Mouse (Mus musculus) lung, postnatal 36 days (tissue): ENCODE results near the gene Trim29.
A peak's percentile ranks its signal among the peaks of the same experiment; 100 is the strongest.

ENCODE experiments used
- DNase-seq: peaks from one replicate; pipeline ENCODE4 v3.0.0; 2022; ENCODE audit warnings: mixed read lengths

The Trim29 gene

GRCm38 (mm10) chr9:43310538-43310937 is at the start of gene Trim29:
Trim29 (plus strand) TSS chr9:43310848.
- DNase-seq, result no peak

DNA sequence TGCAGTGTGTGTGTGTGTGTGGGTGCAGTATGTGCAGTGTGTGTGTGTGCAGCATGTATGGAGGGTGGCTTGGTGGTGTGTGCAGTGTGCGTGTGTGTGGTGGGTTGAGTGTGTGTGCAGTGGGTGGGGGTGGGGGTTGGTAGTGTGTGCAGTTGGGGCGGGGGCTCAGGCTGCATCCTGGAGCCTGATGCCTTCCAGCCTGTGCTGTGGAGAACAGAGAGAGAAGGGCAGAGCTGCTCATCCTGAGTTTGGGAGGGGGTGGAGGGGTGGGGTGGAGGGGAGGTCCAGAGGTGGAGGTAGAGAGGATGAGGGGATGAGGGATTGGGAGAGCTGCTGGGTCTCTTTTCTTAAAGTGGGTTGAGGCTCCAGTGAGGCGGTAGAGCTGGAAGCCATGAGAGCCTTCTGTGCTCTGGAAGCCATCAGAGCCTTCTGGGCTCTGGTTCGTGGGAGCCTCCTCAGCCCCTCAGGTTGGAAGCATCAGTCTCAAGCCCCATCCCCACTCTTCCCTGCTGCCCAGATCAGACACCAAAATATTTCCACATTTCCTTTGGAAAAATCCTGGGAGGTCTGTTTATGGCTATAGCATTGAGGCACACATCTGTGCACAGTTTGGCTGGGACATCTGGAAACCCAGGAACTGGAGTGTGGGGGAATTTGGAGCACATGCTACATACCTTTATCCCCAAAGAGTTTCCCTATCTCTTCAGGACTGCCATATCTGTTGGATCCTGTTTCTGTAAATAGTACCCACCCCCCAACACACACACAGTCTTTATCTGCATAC is 49.3 kb upstream of the Trim29 start:
- DNase-seq, result no peak

DNA sequence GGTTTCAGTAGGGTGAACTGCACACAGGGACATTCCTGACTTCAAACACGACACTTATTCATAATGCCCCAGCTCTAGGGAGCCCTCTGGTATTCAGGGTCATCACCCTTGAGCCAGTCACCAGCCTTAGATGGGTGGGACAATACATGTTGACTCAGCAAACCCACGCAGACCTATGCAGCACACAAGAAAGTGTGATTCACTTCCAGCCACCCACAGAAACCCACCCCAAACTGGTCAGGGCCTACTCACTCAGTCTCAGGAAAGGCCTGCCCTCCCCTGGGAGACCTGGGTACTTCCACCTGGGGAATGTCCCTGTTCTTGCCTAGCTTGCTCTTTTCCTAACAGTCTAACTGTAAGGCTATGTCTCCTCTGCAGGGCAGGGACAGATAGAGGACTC is 48.7 kb upstream of the Trim29 start:
- DNase-seq, result no peak

- no peak for DNase-seq
Observed at GRCm38 (mm10) chr9:43262390-43262789, 48.3 kb upstream of the Trim29 start.

DNA sequence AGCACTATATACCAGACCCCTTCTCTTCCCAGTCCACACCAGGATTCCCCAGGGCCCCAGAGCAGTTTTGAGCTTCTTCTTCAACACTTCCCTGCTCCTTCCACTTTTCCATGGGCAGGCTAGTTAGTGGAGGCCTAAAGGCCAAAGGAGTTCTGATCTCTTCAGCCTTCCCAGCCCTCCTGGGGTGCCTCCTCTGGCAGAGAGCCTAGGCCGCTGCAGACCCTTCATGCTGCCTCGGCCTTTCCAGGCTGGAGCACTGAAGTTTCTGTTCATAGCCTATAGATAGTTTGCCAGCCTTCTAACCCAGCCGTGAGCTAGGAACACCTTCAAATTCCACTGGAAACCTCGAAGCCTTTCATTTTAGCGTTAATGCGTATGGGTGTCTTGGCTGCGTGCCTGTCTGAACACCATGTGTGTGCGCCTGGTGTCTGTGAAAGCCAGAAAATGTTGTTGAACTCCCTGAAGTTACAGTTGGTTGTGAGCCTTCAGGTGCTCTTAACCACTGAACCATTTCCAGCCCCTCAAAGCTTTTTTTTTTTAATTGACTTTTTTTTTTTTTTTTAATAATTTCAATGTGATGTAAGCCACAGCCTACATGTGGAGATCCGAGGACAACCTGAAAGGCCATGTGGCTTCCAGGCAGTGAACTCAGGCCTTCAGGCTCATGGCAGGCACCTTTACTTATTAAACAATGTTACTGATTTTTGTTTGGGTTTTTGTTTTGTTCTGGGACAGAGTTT is 47.7 kb upstream of the Trim29 start:
- DNase-seq, result no peak

- no peak for DNase-seq
Observed at GRCm38 (mm10) chr9:43263946-43264451, 46.6 kb upstream of the Trim29 start.

DNA sequence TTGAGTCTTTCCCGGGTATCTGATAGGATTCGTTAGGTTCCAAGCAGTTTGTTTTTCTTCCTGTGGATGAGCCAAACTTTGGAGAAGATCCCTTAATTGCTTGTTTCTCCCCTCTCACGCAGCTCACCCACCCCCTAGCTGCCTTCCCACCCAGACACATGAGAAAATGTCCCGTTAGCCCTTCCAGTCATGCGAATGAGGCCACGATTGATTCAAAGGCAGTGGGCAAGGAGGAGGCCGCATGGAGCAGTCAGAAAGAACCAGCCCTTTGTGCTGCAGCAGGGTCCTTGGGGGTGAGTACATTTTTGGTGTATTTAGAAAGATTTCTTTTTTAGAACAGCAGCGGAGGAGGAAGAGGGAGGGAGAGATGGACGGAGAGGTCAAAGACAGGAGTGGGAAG is 45.5 kb upstream of the Trim29 start:
- no peak for DNase-seq

DNA sequence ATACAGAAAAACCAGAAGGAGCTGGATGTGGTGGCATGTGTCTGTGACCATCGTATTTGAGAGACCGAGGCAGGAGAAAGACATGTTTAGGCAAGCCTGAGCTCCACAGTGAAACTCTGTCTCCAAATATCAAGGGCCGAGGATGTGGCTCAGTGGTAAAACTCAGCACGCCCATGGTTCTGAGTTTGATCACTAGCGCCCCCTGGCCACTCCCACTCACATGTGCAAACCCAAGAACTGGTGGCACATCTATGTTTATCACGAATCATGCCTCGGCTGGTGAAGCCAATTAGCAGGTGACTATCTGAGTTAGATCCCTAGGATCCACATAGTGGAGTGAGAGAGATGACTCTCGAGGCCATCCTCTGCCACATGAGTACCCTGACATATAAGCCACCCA is 43.3 kb upstream of the Trim29 start:
- DNase-seq, result peak; percentile 17

GRCm38 (mm10) chr9:43269166-43269565 is 41.5 kb upstream of the Trim29 start:
- no peak for DNase-seq

GRCm38 (mm10) chr9:43270723-43271252 is 39.9 kb upstream of the Trim29 start:
- DNase-seq, result no peak

- DNase-seq, result no peak
Observed at GRCm38 (mm10) chr9:43271761-43272518, 38.7 kb upstream of the Trim29 start.

DNA sequence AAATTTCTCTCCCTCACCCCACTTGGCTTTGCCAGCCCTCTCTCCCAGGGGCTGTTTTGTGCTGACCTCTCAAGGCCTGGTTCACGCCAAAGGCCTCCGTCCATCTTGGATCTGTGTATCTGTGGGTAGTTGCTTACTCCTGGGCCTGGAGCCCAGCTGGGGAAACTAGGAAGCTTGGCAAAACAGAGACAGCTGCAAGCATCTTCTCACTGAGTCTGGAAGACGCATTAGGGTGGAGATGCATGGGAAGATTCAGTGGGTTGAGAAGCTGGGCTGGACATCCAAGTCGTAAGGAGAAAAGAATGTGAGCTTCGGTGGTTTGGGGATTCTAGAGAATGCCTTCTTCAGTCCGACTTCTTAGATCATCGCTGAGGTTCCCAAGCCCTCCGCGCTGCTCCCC is 36.9 kb upstream of the Trim29 start:
- no peak for DNase-seq

GRCm38 (mm10) chr9:43284284-43284683 is 26.4 kb upstream of the Trim29 start:
- peak; percentile 79 for DNase-seq

DNA sequence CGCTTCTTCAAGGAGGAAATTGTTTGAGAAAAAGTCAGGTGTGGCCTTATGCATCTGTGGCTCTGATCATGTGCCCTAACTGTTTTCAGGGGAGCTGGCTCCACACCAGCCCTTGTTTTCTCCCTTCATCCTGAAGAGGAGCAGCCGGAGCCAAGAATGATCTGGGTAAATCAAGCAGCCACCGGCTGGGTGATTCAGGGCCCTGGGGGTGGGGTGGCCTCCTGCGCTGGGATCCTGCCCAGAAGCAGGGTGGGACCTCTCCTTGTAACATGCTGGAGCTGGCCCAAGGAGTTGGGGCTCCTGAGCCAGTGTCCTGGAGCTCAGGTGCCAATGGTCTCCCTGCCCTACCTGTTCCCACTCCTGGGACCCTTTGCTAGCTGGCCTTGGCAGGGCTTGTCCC is 25.4 kb upstream of the Trim29 start:
- DNase-seq, result no peak

DNA sequence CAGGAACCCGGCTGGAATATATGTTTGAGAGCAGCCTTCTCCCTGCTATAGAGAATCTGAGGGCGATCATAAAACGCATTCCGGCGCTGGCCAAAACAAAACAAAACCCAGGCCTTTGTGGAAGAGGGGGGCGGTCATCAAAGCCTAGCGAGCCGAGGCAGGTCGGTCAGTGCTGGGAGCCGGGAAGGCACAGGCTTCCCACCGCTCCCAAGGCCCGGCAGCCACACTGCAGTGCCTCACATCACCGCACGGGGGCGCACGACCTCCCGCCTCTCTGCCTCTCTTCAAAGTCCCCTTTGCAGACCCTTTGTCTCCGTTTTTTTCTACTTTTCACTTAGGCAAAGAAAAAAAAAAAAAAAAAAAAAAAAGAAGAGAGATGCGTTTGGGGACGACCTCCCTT is 23.8 kb upstream of the Trim29 start:
- peak; percentile 51 for DNase-seq

DNA sequence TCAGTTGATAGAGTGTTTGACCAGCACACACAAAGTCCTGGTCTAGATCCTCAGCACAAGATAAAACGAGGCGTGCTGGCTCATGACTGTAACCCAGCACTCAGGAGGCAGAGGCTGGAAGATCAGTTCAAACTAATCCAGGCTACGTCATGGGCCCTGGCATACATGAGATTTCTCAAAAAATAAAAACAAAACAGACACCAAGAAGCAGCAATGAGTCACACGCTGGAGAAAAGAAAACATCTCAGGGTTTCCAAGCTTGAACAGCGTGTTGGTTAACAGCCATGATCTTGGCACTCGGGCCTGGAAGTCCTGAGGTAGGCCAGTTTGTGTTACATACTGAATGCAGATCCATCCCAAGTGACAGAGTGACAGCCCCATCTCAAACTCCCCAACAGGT is 17.6 kb upstream of the Trim29 start:
- DNase-seq, result no peak

- DNase-seq, result peak; percentile 14
Observed at GRCm38 (mm10) chr9:43300394-43300793, 10.3 kb upstream of the Trim29 start.

DNA sequence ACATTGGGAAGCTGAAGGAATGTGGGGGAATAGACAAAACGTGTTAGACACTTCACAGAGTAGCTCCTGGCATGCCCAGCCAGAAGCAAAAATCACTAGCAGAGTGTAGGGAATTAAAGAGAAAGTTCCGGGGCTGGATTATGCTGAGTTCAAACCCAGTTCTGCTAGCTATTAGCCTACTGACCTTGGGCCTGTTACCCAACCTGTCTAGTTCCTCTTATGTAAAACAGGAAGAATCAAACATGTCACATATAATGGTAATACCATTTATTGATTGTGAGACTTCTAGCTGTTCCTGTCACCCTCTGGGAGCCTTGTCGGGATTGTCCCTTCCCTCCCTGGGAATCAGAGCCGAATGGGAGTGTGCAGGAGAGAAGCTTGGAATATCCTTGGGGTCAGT is 7.7 kb upstream of the Trim29 start:
- peak; percentile 49 for DNase-seq

- peak; percentile 54 for DNase-seq
Observed at GRCm38 (mm10) chr9:43305882-43306281, 4.8 kb upstream of the Trim29 start.

DNA sequence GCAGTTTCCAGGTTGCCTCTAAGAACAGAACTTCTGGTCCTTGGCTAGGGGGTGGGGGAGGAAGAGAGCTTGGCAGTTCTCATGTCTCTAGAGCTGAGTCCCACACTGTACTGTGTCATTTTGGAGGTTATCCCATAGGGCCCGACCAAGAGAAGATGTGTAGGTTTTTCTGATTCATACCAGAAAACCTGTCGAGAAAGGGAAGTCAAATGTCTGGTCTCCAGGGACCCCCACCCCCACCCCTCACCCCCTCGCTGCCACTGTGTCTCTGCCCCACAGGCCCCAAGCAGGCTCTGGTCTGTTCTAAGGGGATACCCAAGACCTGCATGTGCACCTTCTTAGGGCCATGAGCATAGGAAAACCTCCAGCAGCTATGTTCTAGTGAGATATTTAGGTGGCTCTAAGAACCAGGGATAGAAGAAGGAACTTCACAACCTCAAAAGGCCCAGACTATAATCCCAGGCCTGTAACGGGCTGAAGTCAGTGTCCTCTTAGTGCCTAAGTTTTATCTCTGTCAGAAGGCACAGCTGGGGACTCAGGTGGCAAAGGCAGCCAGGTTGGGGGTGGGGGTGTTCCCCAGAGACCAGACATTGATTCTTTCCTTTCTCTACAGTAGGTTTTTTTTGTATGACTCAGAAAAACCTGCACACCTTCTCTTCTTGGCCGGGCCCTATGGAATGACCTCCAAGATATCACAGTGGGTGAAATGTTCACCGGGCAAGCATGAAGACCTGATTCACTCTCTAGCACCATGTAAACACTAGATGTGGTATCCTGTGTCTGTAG is 1.4 kb upstream of the Trim29 start:
- DNase-seq, result no peak

GRCm38 (mm10) chr9:43312190-43312589 is 1.5 kb downstream of the Trim29 start:
- no peak for DNase-seq

GRCm38 (mm10) chr9:43313805-43314204 is 3.2 kb downstream of the Trim29 start:
- DNase-seq, result no peak
